Mouse (Mus musculus): ENCODE measurements around the gene Bag5.

GRCm38 (mm10) chr12:111756082-111756697 lies 43.1 kb upstream of the Bag5 start:
- no peak for TF ChIP-seq EP300 (optimal IDR thresholded peaks at IDR 0.05)
- no peak for TF ChIP-seq CTCF (IDR thresholded peaks at IDR 0.05; ENCODE audit: low read depth)

Data from stomach, postnatal 0 days (tissue).